Mouse (Mus musculus): ENCODE results near the gene Cux2.

- TF ChIP-seq CTCF (IDR thresholded peaks at IDR 0.05; ENCODE audit: borderline replicate concordance, insufficient read depth, low read depth, low read length): no peak
- no peak for TF ChIP-seq POLR2A (IDR thresholded peaks at IDR 0.05; ENCODE audit: borderline replicate concordance, insufficient read depth, low read length)
Measured at GRCm38 (mm10) chr5:121807186-121807585, 242.7 kb downstream of the Cux2 start.

Measured in cerebellum, adult 2 months (tissue).